Mouse (Mus musculus): ENCODE results near the gene Gpr84. TPM values are rescaled to one million over a fixed set of nuclear protein-coding genes. Genes with fewer than 3 reads are reported as not detected.

Gene Gpr84
- polyA plus RNA-seq (2014; fragmentation: Nextera tagmentation; extraction: Ambion mirVana), result 0.16 and 0.26 TPM in 2 replicates

GRCm38 (mm10) chr15:103310365-103310910 lies at the start of gene Gpr84:
Gpr84 (minus strand) TSS chr15:103310612.
- ATAC-seq (ENCODE audit: low FRiP score, low TSS enrichment) (no peak), DNase-seq (no peak)
- H3K27me3 ChIP-seq (ENCODE audit: control insufficient read depth, insufficient read depth, low read length), result no peaks in the 10 kb centered on the region; the same call in 1 of the 2 replicates
- 80% methylated on average over 6 of the region's 6 CpGs for WGBS
- no peaks in the 10 kb centered on the region for H3K9me3 ChIP-seq (ENCODE audit: control insufficient read depth, low read length)
- no peak within 1 kb of the TSS for H3K4me3 ChIP-seq (replicated peaks; ENCODE audit: low read depth, low read length)
- H3K4me1 ChIP-seq (ENCODE audit: control insufficient read depth, insufficient read depth, low read length), result peaks cover 25% of the 10 kb centered on the region
- no peak within 1 kb of the TSS for H3K4me2 ChIP-seq (ENCODE audit: low read length)
- H3K27ac ChIP-seq (replicated peaks; ENCODE audit: low read depth, low read length), result no peak within 1 kb of the TSS
- H3K9ac ChIP-seq (replicated peaks; ENCODE audit: low read length), result no peak within 1 kb of the TSS
- H3K36me3 ChIP-seq (ENCODE audit: control insufficient read depth, insufficient read depth, low read length), result peaks cover 5% of the 10 kb centered on the region; the same call in 1 of the 2 replicates

GRCm38 (mm10) chr15:103359869-103360602 lies 49.6 kb upstream of the Gpr84 start:
- no peak for DNase-seq
- Histone ChIP-seq H3K36me3 (ENCODE audit: control insufficient read depth, insufficient read depth, low read length) (no peaks in the 10 kb centered on the region), H3K27ac (replicated peaks; ENCODE audit: low read depth, low read length) (no peak overlapping the region), H3K9me3 (ENCODE audit: control insufficient read depth, low read length) (no peaks in the 10 kb centered on the region), H3K4me3 (replicated peaks; ENCODE audit: low read depth, low read length) (no peak overlapping the region), H3K4me1 (ENCODE audit: control insufficient read depth, insufficient read depth, low read length) (no peaks in the 10 kb centered on the region; the same call in 1 of the 2 replicates), H3K9ac (replicated peaks; ENCODE audit: low read length) (no peak overlapping the region), H3K27me3 (ENCODE audit: control insufficient read depth, insufficient read depth, low read length) (no peaks in the 10 kb centered on the region), H3K4me2 (ENCODE audit: low read length) (no peak overlapping the region)
- 92% methylated on average over 5 of the region's 5 CpGs for WGBS
- ATAC-seq (ENCODE audit: low FRiP score, low TSS enrichment), result no peak

- Histone ChIP-seq H3K36me3 (ENCODE audit: control insufficient read depth, insufficient read depth, low read length) (no peaks in the 10 kb centered on the region), H3K4me3 (replicated peaks; ENCODE audit: low read depth, low read length) (no peak overlapping the region), H3K9ac (replicated peaks; ENCODE audit: low read length) (no peak overlapping the region), H3K27me3 (ENCODE audit: control insufficient read depth, insufficient read depth, low read length) (no peaks in the 10 kb centered on the region), H3K9me3 (ENCODE audit: control insufficient read depth, low read length) (no peaks in the 10 kb centered on the region), H3K27ac (replicated peaks; ENCODE audit: low read depth, low read length) (no peak overlapping the region), H3K4me1 (ENCODE audit: control insufficient read depth, insufficient read depth, low read length) (no peaks in the 10 kb centered on the region), H3K4me2 (ENCODE audit: low read length) (no peak overlapping the region)
- ATAC-seq (ENCODE audit: low FRiP score, low TSS enrichment), result no peak
- 85% methylated on average over 1 of the region's 1 CpGs for WGBS
- DNase-seq, result no peak
Measured at GRCm38 (mm10) chr15:103359122-103359510, 48.7 kb upstream of the Gpr84 start.

GRCm38 (mm10) chr15:103358278-103359121 lies 48.1 kb upstream of the Gpr84 start:
- H3K4me3 ChIP-seq (replicated peaks; ENCODE audit: low read depth, low read length), result no peak overlapping the region
- no peaks in the 10 kb centered on the region for H3K27me3 ChIP-seq (ENCODE audit: control insufficient read depth, insufficient read depth, low read length)
- H3K9ac ChIP-seq (replicated peaks; ENCODE audit: low read length), result no peak overlapping the region
- H3K4me1 ChIP-seq (ENCODE audit: control insufficient read depth, insufficient read depth, low read length), result no peaks in the 10 kb centered on the region
- H3K27ac ChIP-seq (replicated peaks; ENCODE audit: low read depth, low read length), result no peak overlapping the region
- WGBS, result 47% methylated on average over 4 of the region's 4 CpGs
- DNase-seq (no peak), ATAC-seq (ENCODE audit: low FRiP score, low TSS enrichment) (no peak; the same call in 1 of the 2 replicates)
- no peak overlapping the region for H3K4me2 ChIP-seq (ENCODE audit: low read length)
- no peaks in the 10 kb centered on the region for H3K9me3 ChIP-seq (ENCODE audit: control insufficient read depth, low read length)
- no peaks in the 10 kb centered on the region for H3K36me3 ChIP-seq (ENCODE audit: control insufficient read depth, insufficient read depth, low read length)

- H3K27ac ChIP-seq (replicated peaks; ENCODE audit: low read depth, low read length), result no peak overlapping the region
- DNase-seq, result no peak
- no peaks in the 10 kb centered on the region for H3K4me1 ChIP-seq (ENCODE audit: control insufficient read depth, insufficient read depth, low read length)
- no peaks in the 10 kb centered on the region for H3K9me3 ChIP-seq (ENCODE audit: control insufficient read depth, low read length)
- no peaks in the 10 kb centered on the region for H3K36me3 ChIP-seq (ENCODE audit: control insufficient read depth, insufficient read depth, low read length)
- 93% methylated on average over 4 of the region's 4 CpGs for WGBS
- H3K4me3 ChIP-seq (replicated peaks; ENCODE audit: low read depth, low read length), result no peak overlapping the region
- H3K4me2 ChIP-seq (ENCODE audit: low read length), result no peak overlapping the region
- H3K9ac ChIP-seq (replicated peaks; ENCODE audit: low read length), result no peak overlapping the region
- no peak for ATAC-seq (ENCODE audit: low FRiP score, low TSS enrichment)
- H3K27me3 ChIP-seq (ENCODE audit: control insufficient read depth, insufficient read depth, low read length), result no peaks in the 10 kb centered on the region
Measured at GRCm38 (mm10) chr15:103357817-103358216, 47.4 kb upstream of the Gpr84 start.

GRCm38 (mm10) chr15:103356130-103356529 lies 45.7 kb upstream of the Gpr84 start:
- H3K27ac ChIP-seq (replicated peaks; ENCODE audit: low read depth, low read length), result no peak overlapping the region
- no peak for DNase-seq
- no peaks in the 10 kb centered on the region for H3K9me3 ChIP-seq (ENCODE audit: control insufficient read depth, low read length)
- no peak overlapping the region for H3K4me3 ChIP-seq (replicated peaks; ENCODE audit: low read depth, low read length)
- no peaks in the 10 kb centered on the region for H3K4me1 ChIP-seq (ENCODE audit: control insufficient read depth, insufficient read depth, low read length)
- no peak overlapping the region for H3K4me2 ChIP-seq (ENCODE audit: low read length)
- 70% methylated on average over 4 of the region's 4 CpGs for WGBS
- ATAC-seq (ENCODE audit: low FRiP score, low TSS enrichment), result no peak
- H3K9ac ChIP-seq (replicated peaks; ENCODE audit: low read length), result no peak overlapping the region
- no peaks in the 10 kb centered on the region for H3K27me3 ChIP-seq (ENCODE audit: control insufficient read depth, insufficient read depth, low read length)
- no peaks in the 10 kb centered on the region for H3K36me3 ChIP-seq (ENCODE audit: control insufficient read depth, insufficient read depth, low read length)

GRCm38 (mm10) chr15:103355420-103355819 lies 45.0 kb upstream of the Gpr84 start:
- Histone ChIP-seq H3K9me3 (ENCODE audit: control insufficient read depth, low read length) (no peaks in the 10 kb centered on the region), H3K4me3 (replicated peaks; ENCODE audit: low read depth, low read length) (no peak overlapping the region), H3K27me3 (ENCODE audit: control insufficient read depth, insufficient read depth, low read length) (no peaks in the 10 kb centered on the region), H3K4me1 (ENCODE audit: control insufficient read depth, insufficient read depth, low read length) (no peaks in the 10 kb centered on the region), H3K9ac (replicated peaks; ENCODE audit: low read length) (no peak overlapping the region), H3K4me2 (ENCODE audit: low read length) (no peak overlapping the region), H3K27ac (replicated peaks; ENCODE audit: low read depth, low read length) (no peak overlapping the region), H3K36me3 (ENCODE audit: control insufficient read depth, insufficient read depth, low read length) (no peaks in the 10 kb centered on the region)
- 85% methylated on average over 4 of the region's 4 CpGs for WGBS
- ATAC-seq (ENCODE audit: low FRiP score, low TSS enrichment), result no peak
- DNase-seq, result no peak

- Histone ChIP-seq H3K4me3 (replicated peaks; ENCODE audit: low read depth, low read length) (no peak overlapping the region), H3K4me1 (ENCODE audit: control insufficient read depth, insufficient read depth, low read length) (no peaks in the 10 kb centered on the region), H3K9ac (replicated peaks; ENCODE audit: low read length) (no peak overlapping the region), H3K27ac (replicated peaks; ENCODE audit: low read depth, low read length) (no peak overlapping the region), H3K9me3 (ENCODE audit: control insufficient read depth, low read length) (no peaks in the 10 kb centered on the region), H3K36me3 (ENCODE audit: control insufficient read depth, insufficient read depth, low read length) (no peaks in the 10 kb centered on the region), H3K4me2 (ENCODE audit: low read length) (no peak overlapping the region), H3K27me3 (ENCODE audit: control insufficient read depth, insufficient read depth, low read length) (no peaks in the 10 kb centered on the region)
- ATAC-seq (ENCODE audit: low FRiP score, low TSS enrichment), result no peak
- no peak for DNase-seq
- 90% methylated on average over 2 of the region's 2 CpGs for WGBS
Measured at GRCm38 (mm10) chr15:103354690-103355089, 44.3 kb upstream of the Gpr84 start.

Data from midbrain, embryonic 14.5 days (tissue).